ENCODE assay signal across 9 mouse cellular contexts in genomic region chr4:57813576-57813945, GRCm38 (mm10).
DNase-seq lines count a peak whose midpoint lies in the region; ATAC-seq lines count a peak whose summit lies in the region.
"Had no signal": no experiment of that assay in that cellular context is flagged by ENCODE, and none has a peak within 500 bp of the region (broad histone marks: within the 10 kb centered on the region; RNA-seq: fewer than 3 reads in every experiment).

No protein-coding gene starts in this region.

- H3K4me1 ChIP-seq in liver, embryonic 11.5 days (replicated peaks; ENCODE audit: control insufficient read depth, insufficient read depth, low read length), result 0 out of 2 replicates have a peak, but pooled peaks cover 4% of the 10 kb centered on the region
- H3K4me1 ChIP-seq in limb, embryonic 13.5 days, result peaks cover 17% of the 10 kb centered on the region
- H3K4me1 ChIP-seq: stomach, embryonic 15.5 days had no signal

- no peak overlapping the region for H3K4me2 ChIP-seq in liver, embryonic 11.5 days
- no peak overlapping the region for H3K4me2 ChIP-seq in limb, embryonic 13.5 days (replicated peaks)
- H3K4me2 ChIP-seq: stomach, embryonic 15.5 days had no signal

- peak overlapping the region; percentile 57; the same call in 1 of the 2 replicates for H3K27ac ChIP-seq in liver, embryonic 11.5 days (ENCODE audit: low read depth, low read length)
- H3K27ac ChIP-seq in limb, embryonic 13.5 days, result peak overlapping the region; percentile 70; the same call in 1 of the 2 replicates

- no peak overlapping the region for H3K4me3 ChIP-seq in liver, embryonic 11.5 days (ENCODE audit: low read depth, low read length)
- H3K4me3 ChIP-seq in limb, embryonic 13.5 days, result no peak overlapping the region
- H3K4me3 ChIP-seq: left cerebral cortex, adult 2 months; stomach, embryonic 15.5 days had no signal

- WGBS in liver, embryonic 11.5 days, result 65% methylated on average over 4 of the region's 4 CpGs
- 88% methylated on average over 4 of the region's 4 CpGs for WGBS in limb, embryonic 13.5 days

- no peak overlapping the region for H3K9ac ChIP-seq in liver, embryonic 11.5 days (ENCODE audit: low read depth, low read length)
- H3K9ac ChIP-seq in limb, embryonic 13.5 days, result no peak overlapping the region
- H3K9ac ChIP-seq: stomach, embryonic 15.5 days had no signal

- no peaks in the 10 kb centered on the region for H3K36me3 ChIP-seq in liver, embryonic 11.5 days (ENCODE audit: control insufficient read depth, insufficient read depth, low read length)
- H3K36me3 ChIP-seq in limb, embryonic 13.5 days, result peaks cover 9% of the 10 kb centered on the region; the same call in 1 of the 2 replicates
- H3K36me3 ChIP-seq: stomach, embryonic 15.5 days had no signal

- H3K27me3 ChIP-seq in liver, embryonic 11.5 days (replicated peaks; ENCODE audit: control insufficient read depth, insufficient read depth, low read length), result no peaks in the 10 kb centered on the region
- no peaks in the 10 kb centered on the region for H3K27me3 ChIP-seq in limb, embryonic 13.5 days
- H3K27me3 ChIP-seq: stomach, embryonic 15.5 days had no signal

- H3K9me3 ChIP-seq in liver, embryonic 11.5 days (ENCODE audit: control insufficient read depth, low read length), result no peaks in the 10 kb centered on the region
- 0 out of 2 replicates have a peak, but pooled peaks cover 3% of the 10 kb centered on the region for H3K9me3 ChIP-seq in limb, embryonic 13.5 days
- H3K9me3 ChIP-seq: stomach, embryonic 15.5 days had no signal

- no peak for DNase-seq in liver, embryonic 11.5 days (ENCODE audit: low spot score)
- DNase-seq in liver, result no peak
- peak; percentile 62 to 82 for DNase-seq in thymus, adult 18-20 months
- DNase-seq in urinary bladder, postnatal 10 days (ENCODE audit: low spot score), result no peak
- DNase-seq in left cerebral cortex, postnatal 25 days (ENCODE audit: low spot score in 2 of 2), result no peak

- intact Hi-C loops in left cerebral cortex, postnatal 25 days (cut with DNase I), result no loop called here

- ATAC-seq in liver, embryonic 11.5 days (replicated peaks; ENCODE audit: low FRiP score), result no peak
- peak; percentile 68 for ATAC-seq in common myeloid progenitor, adult 5-6 weeks (replicated peaks; ENCODE audit: low read depth, poor library complexity, severe bottlenecking)
- no peak for ATAC-seq in limb, embryonic 13.5 days (ENCODE audit: low FRiP score, low read depth)

Comparison
In these comparisons a context has a peak if more than half of its experiments do, and no peak if none do; other contexts are left out.
1. DNase-seq: peak in thymus, adult 18-20 months (2 of 2); none in liver, embryonic 11.5 days (single experiment), liver (single experiment), urinary bladder, postnatal 10 days (single experiment) and left cerebral cortex, postnatal 25 days (0 of 2).